Mouse (Mus musculus) common myeloid progenitor, adult 5-6 weeks (primary cell): Measurements from ENCODE around the gene Ttyh2. TPM values are rescaled to one million over a fixed set of nuclear protein-coding genes. Genes with fewer than 3 reads are reported as not detected.

Experiments
- ATAC-seq: replicated peaks from 2 replicates; pipeline ENCODE4 v1.8.0; 2016; ENCODE audit warnings: low read depth, mild to moderate bottlenecking, moderate TSS enrichment, inconsistent platforms; ENCODE audit not compliant: poor library complexity, severe bottlenecking
- total RNA-seq: library from RNA; stranded (forward); fragments of 200-1000, 187-1606 nt; gene quantifications from 2 replicates; pipeline ENCODE4 v1.2.3, GENCODE M21; 2017

Ttyh2 gene
- total RNA-seq, 1 experiment from 2014 or later = 7.6 TPM

- ATAC-seq = no peak
These were observed 61.8 kb downstream of the Ttyh2 start for GRCm38 (mm10) chr11:114736913-114737624.

DNA sequence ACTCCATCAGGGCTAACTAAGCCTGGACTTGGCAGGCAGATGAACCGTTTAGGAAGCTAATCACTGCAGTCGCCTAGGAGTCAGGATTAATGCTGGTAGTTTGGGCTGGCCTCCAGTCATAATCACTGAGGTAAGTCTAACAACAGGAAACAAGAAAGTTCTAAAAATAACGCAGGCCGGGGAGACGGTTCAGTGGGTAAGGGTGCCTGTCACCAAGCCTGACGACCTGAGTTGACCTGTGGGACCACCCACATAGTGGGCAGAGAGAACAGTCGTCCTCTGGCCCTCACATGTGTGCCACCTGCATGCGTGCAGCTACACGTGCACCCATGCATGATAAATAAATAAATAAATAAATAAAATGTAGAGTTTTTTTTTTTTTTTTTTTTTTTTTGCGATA is 65.4 kb downstream of the Ttyh2 start:
- ATAC-seq = no peak

GRCm38 (mm10) chr11:114741451-114741850 is 66.2 kb downstream of the Ttyh2 start:
- ATAC-seq = no peak

- ATAC-seq = peak; percentile 97
These were observed 69.9 kb downstream of the Ttyh2 start for GRCm38 (mm10) chr11:114745134-114745533.

DNA sequence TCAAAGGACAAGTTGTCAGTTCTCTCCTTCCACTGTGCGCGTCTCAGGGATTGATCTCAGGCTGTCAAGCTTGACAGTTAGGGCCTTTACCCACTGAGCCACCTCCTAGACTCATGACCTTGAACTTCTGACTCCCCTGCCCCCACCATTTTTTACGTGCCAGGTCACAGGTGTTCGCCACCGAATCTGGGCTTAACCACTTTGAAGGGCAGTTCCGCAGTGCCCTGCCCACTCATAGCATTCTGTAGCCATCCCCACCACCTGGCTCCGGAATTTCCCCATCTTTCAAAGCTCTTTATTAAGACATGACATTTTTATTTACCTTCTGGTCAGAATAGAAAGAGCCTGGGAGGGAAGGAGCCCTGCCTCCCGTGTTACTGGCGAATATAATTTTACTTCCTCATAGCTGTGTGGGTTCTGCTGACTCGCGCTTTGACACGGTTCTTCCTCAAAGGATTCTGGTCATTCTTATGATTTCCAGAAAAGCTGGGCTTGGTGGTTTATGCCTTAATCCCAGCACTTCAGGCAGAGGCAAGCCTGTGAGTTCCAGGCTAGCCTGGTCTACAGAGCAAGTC is 72.4 kb downstream of the Ttyh2 start:
- ATAC-seq = peak; percentile 39; the same call in 1 of the 2 replicates

DNA sequence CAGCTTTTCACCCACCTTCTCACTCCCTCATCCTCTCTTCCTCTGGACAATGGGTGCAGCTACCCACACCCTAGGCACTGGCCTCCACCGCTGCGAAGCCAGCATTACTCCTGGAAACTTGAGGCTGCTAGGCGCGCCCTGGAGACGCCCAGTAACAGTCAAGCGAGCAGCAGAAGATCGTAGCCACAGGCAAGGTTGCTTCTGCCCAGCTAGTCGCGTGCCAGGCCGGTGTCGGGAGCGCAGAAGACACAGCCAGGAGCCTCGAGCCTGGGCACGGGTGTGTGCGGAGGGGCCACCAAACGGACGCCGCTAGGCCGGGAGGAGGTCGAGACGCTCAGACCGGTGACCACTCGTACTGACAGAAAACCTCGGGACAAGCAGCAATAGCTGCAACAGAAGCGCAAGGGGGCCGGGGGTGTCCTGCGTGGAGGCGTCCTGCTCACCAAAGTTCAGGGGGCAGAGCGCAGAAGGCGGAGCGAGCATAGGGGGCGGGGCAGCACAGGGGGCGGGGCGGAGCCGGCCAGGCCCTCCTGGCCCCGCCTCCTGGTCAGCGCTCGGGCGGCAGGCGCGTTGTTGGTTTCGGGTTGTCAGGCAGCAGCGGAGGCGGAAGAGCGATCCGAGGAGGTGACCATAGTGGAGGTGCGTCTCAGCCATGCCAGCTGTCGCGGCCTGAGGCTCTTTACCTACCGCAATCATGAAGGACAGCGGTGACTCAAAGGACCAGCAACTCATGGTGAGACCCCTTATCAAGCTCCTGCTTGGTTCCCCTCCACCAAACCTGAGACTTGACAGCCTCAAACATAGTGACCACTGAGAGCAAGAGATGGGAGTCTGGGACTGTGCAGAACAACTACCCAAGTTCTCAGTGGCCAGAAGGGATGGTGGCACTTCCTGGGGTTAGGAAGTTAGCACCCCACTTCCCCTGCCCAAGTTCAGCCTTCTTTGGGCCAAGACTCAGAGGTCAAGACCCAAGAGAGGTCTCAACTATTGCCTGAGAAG is 89.9 kb downstream of the Ttyh2 start, which contains the start of gene Kif19a:
Gene Kif19a (plus strand): TSS at position 569 of the 999 bp plus-strand sequence.
- ATAC-seq = peak; percentile 84

- no peak for ATAC-seq
These were observed 94.7 kb downstream of the Ttyh2 start for GRCm38 (mm10) chr11:114769911-114770310.

Other genes starting within 250 kb of the Ttyh2 start
- gene Rpl38, start 6.9 kb upstream of the Ttyh2 start, total RNA-seq = 3,935 and 5,520 TPM in 2 replicates
- not detected in 2 replicates for gene Dnaic2, start 52.0 kb downstream of the Ttyh2 start, total RNA-seq
- not detected in 2 replicates for gene Kif19a, start 90.0 kb downstream of the Ttyh2 start, total RNA-seq
- not detected in 2 replicates for gene Btbd17, start 120.5 kb downstream of the Ttyh2 start, total RNA-seq
- gene Gpr142, start 123.5 kb downstream of the Ttyh2 start, total RNA-seq = not detected in 2 replicates
- gene Gprc5c, start 175.7 kb downstream of the Ttyh2 start, total RNA-seq = not detected in 2 replicates
- 11.4 and 24.8 TPM in 2 replicates for gene Cd300a, start 214.6 kb downstream of the Ttyh2 start, total RNA-seq